ENCODE assay signal across 8 mouse cellular contexts in the genomic region with DNA sequence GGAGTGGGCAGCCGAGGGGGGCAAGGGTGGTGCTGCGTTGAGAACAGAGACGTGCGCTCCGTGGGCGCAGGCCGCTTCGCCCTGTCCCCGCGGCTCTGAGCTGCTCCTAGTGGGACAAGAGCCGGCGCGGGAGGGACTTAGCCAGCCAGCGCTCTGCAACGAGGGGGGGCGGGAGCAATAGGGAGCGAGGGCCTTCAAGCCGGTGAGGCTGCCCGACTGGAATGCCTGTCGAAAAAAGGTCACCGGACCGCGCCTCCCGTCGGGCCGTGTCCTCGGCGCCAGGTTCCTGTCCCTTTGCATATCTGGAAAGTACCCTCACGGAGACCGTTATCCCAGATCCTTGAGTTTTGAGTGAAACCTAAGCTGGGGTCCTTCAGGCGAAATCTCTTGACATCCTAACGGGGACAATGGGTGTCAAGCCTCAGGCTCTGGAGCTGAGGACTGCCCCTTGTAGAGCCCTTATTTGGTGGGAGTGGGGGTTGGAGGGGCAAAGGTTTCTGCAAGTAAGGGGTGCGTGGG. TPM values are rescaled to one million over a fixed set of nuclear protein-coding genes. Genes with fewer than 3 reads are reported as not detected.
DNase-seq lines count a peak whose midpoint lies in the region; ATAC-seq and TF ChIP-seq lines count a peak whose summit lies in the region.

Caprin1 (minus strand) TSS at position 159 of the 519 bp plus-strand sequence.

- H3K36me3 ChIP-seq in G1E (replicated peaks), result peaks cover 30% of the 10 kb centered on the region
- H3K36me3 ChIP-seq in forebrain, embryonic 16.5 days (ENCODE audit: control insufficient read depth, insufficient read depth), result 0 out of 2 replicates have a peak, but pooled peaks cover 3% of the 10 kb centered on the region
- peaks cover 25% of the 10 kb centered on the region for H3K36me3 ChIP-seq in lung, embryonic 14.5 days (ENCODE audit: insufficient read depth)
- H3K36me3 ChIP-seq in thymus, adult 2 months (ENCODE audit: control insufficient read depth, insufficient read depth, low read length), result peaks cover 14% of the 10 kb centered on the region; the same call in 1 of the 2 replicates

- TF ChIP-seq CTCF in G1E (IDR thresholded peaks at IDR 0.05; ENCODE audit: low read depth, low read length), result no peak
- no peak for TF ChIP-seq CTCF in layer of hippocampus, adult 2 months (conservative IDR thresholded peaks at IDR 0.05)
- TF ChIP-seq CTCF in lung, embryonic 14.5 days (IDR thresholded peaks at IDR 0.05; ENCODE audit: low read depth), result no peak
- no peak for TF ChIP-seq CTCF in olfactory bulb, adult 2 months (IDR thresholded peaks at IDR 0.05; ENCODE audit: insufficient read depth, low read depth, low read length)
- peak; percentile 33; the same call in 1 of the 2 replicates for TF ChIP-seq CTCF in thymus, adult 2 months (IDR thresholded peaks at IDR 0.05; ENCODE audit: borderline replicate concordance, control insufficient read depth, extremely low read depth, insufficient read depth, low read length, poor library complexity)

- no peaks in the 10 kb centered on the region for H3K9me3 ChIP-seq in G1E (replicated peaks)
- no peaks in the 10 kb centered on the region for H3K9me3 ChIP-seq in forebrain, embryonic 16.5 days (ENCODE audit: control insufficient read depth, low read length)
- no peaks in the 10 kb centered on the region for H3K9me3 ChIP-seq in lung, embryonic 14.5 days (ENCODE audit: low read depth, low read length)

- H3K4me2 ChIP-seq in forebrain, embryonic 16.5 days (ENCODE audit: low read length), result peak within 1 kb of the TSS; percentile 81
- peak within 1 kb of the TSS; percentile 72 for H3K4me2 ChIP-seq in lung, embryonic 14.5 days

- DNase-seq in G1E (ENCODE audit: low spot score), result peak; percentile 85
- peak; percentile 95 for DNase-seq in cerebellum, adult 18-20 months
- peak; percentile 90 to 98 for DNase-seq in heart, postnatal 36 days
- peak; percentile 88 to 91 for DNase-seq in layer of hippocampus, adult 2 months (ENCODE audit: low spot score in 2 of 2)
- peak; percentile 95 for DNase-seq in lung, embryonic 14.5 days
- DNase-seq in thymus, adult 2 months, result peak; percentile 91

- peaks cover 39% of the 10 kb centered on the region for H3K4me1 ChIP-seq in G1E (ENCODE audit: insufficient read depth, low read depth, low read length)
- peaks cover 19% of the 10 kb centered on the region for H3K4me1 ChIP-seq in forebrain, embryonic 16.5 days (replicated peaks; ENCODE audit: control insufficient read depth, insufficient read depth, low read length)
- 0 out of 2 replicates have a peak, but pooled peaks cover 5% of the 10 kb centered on the region for H3K4me1 ChIP-seq in lung, embryonic 14.5 days (ENCODE audit: insufficient read depth)
- peaks cover 2% of the 10 kb centered on the region; the same call in 1 of the 2 replicates for H3K4me1 ChIP-seq in olfactory bulb, adult 2 months (ENCODE audit: control insufficient read depth, insufficient read depth, low read length)
- H3K4me1 ChIP-seq in thymus, adult 2 months (replicated peaks; ENCODE audit: control insufficient read depth, insufficient read depth, low read length), result peaks cover 2% of the 10 kb centered on the region; the same call in 1 of the 2 replicates

- H3K27ac ChIP-seq in forebrain, embryonic 16.5 days (ENCODE audit: low read length), result peak within 1 kb of the TSS; percentile 99
- H3K27ac ChIP-seq in layer of hippocampus, adult 2 months, result peak within 1 kb of the TSS; percentile 100
- H3K27ac ChIP-seq in lung, embryonic 14.5 days (ENCODE audit: low read depth), result peak within 1 kb of the TSS; percentile 100
- peak within 1 kb of the TSS; percentile 97 for H3K27ac ChIP-seq in olfactory bulb, adult 2 months (ENCODE audit: insufficient read depth, low read depth, low read length)
- peak within 1 kb of the TSS; percentile 89 for H3K27ac ChIP-seq in thymus, adult 2 months (ENCODE audit: control insufficient read depth, insufficient read depth, low read length)

- intact Hi-C loops in heart, postnatal 36 days (cut with DNase I), result loop anchor here (1.0 to 5.0 kb wide), 4 partner anchors 36 to 231 kb away; partner anchors contain the start of genes Abtb2 and Nat10

- H3K27me3 ChIP-seq in G1E (ENCODE audit: insufficient read depth, low read length), result no peaks in the 10 kb centered on the region
- H3K27me3 ChIP-seq in forebrain, embryonic 16.5 days (replicated peaks; ENCODE audit: control insufficient read depth, insufficient read depth, low read length), result no peaks in the 10 kb centered on the region
- no peaks in the 10 kb centered on the region for H3K27me3 ChIP-seq in lung, embryonic 14.5 days (ENCODE audit: insufficient read depth, low read length)
- no peaks in the 10 kb centered on the region for H3K27me3 ChIP-seq in thymus, adult 2 months (ENCODE audit: control insufficient read depth, insufficient read depth, low read length)

- peak within 1 kb of the TSS; percentile 99 for H3K9ac ChIP-seq in forebrain, embryonic 16.5 days (replicated peaks; ENCODE audit: low read depth, low read length)
- peak within 1 kb of the TSS; percentile 99 for H3K9ac ChIP-seq in lung, embryonic 14.5 days

- peak; percentile 65 for TF ChIP-seq POLR2A in olfactory bulb, adult 2 months (IDR thresholded peaks at IDR 0.05; ENCODE audit: insufficient read depth, low read depth, low read length)
- TF ChIP-seq POLR2A in thymus, adult 2 months (IDR thresholded peaks at IDR 0.05; ENCODE audit: control insufficient read depth, extremely low read depth, insufficient read depth, low read length, poor library complexity), result peak; percentile 81

- peak within 1 kb of the TSS; percentile 90 for H3K4me3 ChIP-seq in G1E (ENCODE audit: low read depth, low read length)
- H3K4me3 ChIP-seq in forebrain, embryonic 16.5 days (replicated peaks; ENCODE audit: low read length), result peak within 1 kb of the TSS; percentile 99
- H3K4me3 ChIP-seq in layer of hippocampus, adult 2 months, result peak within 1 kb of the TSS; percentile 96
- H3K4me3 ChIP-seq in lung, embryonic 14.5 days (ENCODE audit: low read depth, low read length), result peak within 1 kb of the TSS; percentile 98
- peak within 1 kb of the TSS; percentile 87 for H3K4me3 ChIP-seq in olfactory bulb, adult 2 months (ENCODE audit: insufficient read depth, low read depth, low read length)
- peak within 1 kb of the TSS; percentile 93 for H3K4me3 ChIP-seq in thymus, adult 2 months (ENCODE audit: control insufficient read depth, insufficient read depth, low read length)

- WGBS in forebrain, embryonic 16.5 days, result under 1% methylated on average over 32 of the region's 33 CpGs
- under 1% methylated on average over 33 of the region's 33 CpGs for WGBS in lung, embryonic 14.5 days
- under 1% methylated on average over 33 of the region's 33 CpGs for WGBS in olfactory bulb, adult 2 months
- under 1% methylated on average over 33 of the region's 33 CpGs for WGBS in thymus, adult 2 months

- ATAC-seq in G1E (ENCODE audit: extremely low read depth, insufficient number of reproducible peaks, low FRiP score, poor library complexity, severe bottlenecking), result peak; percentile 72
- peak; percentile 94 for ATAC-seq in forebrain, embryonic 16.5 days
- ATAC-seq in lung, embryonic 14.5 days (ENCODE audit: insufficient read depth), result peak; percentile 96

RNA-seq across cellular contexts. Expression of gene Caprin1, which starts in this region (rescaled TPM):
- total RNA-seq in G1E (2014; fragmentation: Nextera tagmentation) (570 and 643 TPM in 2 replicates), G1E (2017) (460 and 513 TPM in 2 replicates)
- 203 and 210 TPM in 2 replicates for polyA plus RNA-seq in G1E (2012)
- polyA plus RNA-seq in forebrain, embryonic 16.5 days (2015; fragmentation: Nextera tagmentation; extraction: Ambion mirVana), result 472 and 511 TPM in 2 replicates
- 100 to 1,000 TPM; 186 to 200 TPM for total RNA-seq in heart, postnatal 36 days (2021)
- total RNA-seq in layer of hippocampus, adult 2 months (2021), result 100 to 1,000 TPM; 317 to 343 TPM
- polyA plus RNA-seq in lung, embryonic 14.5 days (2014; fragmentation: Nextera tagmentation; extraction: Ambion mirVana), result 427 and 438 TPM in 2 replicates
- polyA plus RNA-seq in olfactory bulb, adult 2 months (2012; ENCODE audit: insufficient read depth, insufficient read length, low replicate concordance, missing spikeins), result 392 TPM in 1 of 2 replicates, not detected in the other
- polyA plus RNA-seq in thymus, adult 2 months (2012; rRNA removed), result 182 and 242 TPM in 2 replicates

Comparison
In these comparisons a context has a peak if more than half of its experiments do, and no peak if none do; other contexts are left out.
1. Peak in every context shown above with its lines: DNase-seq, ATAC-seq, H3K4me3 ChIP-seq and H3K27ac ChIP-seq.